Mouse (Mus musculus) cerebellum, postnatal 4 days (tissue): ENCODE results near the gene Grin2a.
A peak's percentile ranks its signal among the peaks of the same experiment; 100 is the strongest.

Experiments used
- DNase-seq, 2 experiments: peaks; one replicate each; pipeline ENCODE4 v3.0.0; 2022; ENCODE audit warnings: low spot score in 2 of 2, mixed read lengths in 1 of 2

Gene Grin2a

DNA sequence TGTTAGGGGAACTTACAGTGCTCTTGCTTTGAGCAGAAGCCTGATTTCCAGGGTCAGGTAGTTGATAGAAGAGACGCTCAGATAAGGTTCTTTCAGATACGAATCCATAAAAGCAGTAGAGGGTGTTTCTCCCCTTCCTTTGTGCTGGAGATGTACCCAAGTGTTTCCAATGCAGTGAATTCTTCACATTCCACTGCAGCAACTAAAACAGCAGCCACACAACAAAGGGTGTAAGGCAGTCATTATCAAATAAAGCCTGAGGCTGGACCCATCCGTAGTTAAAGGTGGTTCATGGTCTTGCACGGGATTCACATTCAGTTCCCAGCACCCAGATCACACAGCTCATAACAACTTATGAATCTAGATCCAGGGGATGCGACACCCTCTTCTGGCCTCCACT, 241.3 kb downstream of the Grin2a start:
- no peak for DNase-seq

DNA sequence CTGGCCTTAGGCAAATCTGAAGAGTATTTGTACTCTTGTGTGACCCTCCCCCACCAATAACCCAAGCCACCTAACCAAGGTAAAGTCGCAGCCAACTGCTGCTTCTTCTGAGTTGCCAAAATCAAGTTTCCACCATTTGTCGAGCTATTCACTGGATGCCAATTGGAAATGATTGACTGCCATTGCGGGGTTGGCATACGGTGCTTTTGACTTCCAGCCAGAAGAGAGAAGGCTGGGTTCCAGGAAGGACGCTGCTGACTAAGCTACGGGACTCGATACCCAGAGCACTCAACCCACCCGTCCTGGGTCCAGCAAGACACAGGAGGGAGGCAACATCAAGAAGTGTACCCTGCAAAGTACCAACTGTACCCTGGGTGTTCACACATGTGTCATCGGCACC, 242.3 kb downstream of the Grin2a start:
- DNase-seq: peak in 1 of 2 experiments; percentile 70

DNA sequence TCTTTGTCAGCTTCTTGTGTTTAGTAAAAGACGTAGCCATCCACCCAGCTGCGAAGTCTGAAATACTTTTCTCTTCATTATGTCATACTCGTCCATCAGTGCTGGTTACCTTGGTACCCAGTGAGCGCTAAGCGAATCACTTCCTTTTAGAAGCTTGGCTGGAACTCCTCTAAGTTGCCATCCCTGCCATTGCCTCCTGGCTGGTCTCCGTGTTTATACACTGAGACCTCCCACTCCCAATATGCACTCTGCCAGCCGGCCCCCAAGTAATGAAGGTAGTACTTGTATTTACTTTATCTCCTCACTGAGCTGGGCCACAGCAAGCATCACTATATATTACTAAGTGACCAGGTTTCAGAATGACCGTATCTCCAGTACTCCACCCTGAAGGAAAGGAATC, 242.8 kb downstream of the Grin2a start:
- DNase-seq: no peak

DNA sequence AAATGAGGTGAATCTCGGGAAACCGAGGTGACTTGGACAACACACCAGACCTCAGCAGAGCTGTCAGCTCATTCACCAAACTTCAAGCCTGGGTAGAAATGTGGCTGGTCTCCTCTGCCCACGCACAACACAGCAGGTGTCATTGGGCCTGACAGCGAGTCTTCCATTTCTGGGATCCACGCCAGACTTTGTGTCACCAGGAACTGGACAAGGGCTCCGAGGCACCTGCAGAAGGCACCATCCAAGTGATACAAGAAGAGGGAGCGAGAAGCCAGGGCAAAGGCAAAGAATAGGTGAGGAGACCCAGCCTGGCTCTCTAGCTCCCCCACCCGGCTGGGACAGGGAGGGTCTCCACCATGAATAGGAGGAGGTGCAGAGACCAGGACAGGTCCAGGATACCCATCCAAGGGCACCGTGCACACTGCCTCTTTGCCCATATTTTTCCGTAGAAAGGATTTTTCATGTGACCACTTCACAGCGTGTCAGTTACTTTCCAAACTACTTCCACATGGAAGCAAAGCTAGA, 244.3 kb downstream of the Grin2a start:
- DNase-seq: peak in 1 of 2 experiments; percentile 39

DNA sequence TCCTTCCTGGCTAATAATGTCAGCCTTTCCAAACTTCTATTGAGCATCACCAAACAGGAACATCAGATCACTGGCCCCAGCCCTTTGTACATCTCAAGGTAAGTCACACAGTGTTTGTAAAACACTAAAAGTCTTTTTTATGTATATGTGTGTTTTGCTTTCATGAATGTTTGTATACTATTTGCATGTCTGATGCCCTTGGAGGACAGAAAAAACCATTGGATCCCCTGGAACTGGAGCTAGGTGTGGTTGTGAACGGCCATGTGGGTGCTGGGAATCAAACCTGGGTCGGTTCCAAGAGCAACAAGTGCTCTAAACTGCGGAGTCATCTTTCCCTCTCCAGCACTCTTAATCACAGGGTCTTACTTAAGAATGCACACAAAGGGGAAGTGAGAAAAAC, 245.7 kb downstream of the Grin2a start:
- no peak for DNase-seq

DNA sequence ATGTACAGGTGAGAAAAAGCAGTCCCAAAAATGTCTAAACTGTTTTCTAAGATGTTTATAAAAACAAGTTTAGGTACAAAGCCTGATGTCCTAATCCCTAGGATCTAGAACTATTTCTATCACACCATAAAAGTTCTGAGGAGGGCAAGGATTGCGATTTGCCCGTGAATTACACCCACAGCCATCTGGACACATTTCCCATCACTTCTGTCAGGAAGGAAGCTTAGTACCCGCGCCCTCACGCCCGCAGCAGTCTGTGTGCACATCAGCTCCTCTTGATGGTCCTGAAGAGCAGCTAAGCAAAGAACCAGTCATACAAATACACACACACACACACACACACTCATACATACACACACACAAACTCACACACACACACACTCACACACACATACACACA, 252.9 kb downstream of the Grin2a start:
- no peak for DNase-seq

DNA sequence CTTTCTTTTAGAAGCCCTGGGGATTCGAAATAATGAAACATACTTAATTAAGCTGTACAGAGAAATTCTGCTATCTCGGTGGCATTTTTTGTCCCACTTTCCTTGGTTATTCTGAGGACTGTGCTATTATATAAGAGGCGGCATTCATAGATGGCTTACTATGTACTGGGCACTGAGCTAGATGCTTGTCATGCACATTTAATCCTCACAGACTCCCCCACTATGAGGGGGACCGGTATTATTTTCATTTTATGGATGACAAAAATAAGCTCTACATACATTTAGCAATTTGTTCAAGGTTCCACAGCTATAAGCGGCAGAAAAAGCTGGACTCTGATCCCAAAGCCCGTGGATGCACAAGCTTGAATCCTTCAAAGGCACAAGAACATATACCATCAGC, 256.7 kb downstream of the Grin2a start:
- no peak for DNase-seq

DNA sequence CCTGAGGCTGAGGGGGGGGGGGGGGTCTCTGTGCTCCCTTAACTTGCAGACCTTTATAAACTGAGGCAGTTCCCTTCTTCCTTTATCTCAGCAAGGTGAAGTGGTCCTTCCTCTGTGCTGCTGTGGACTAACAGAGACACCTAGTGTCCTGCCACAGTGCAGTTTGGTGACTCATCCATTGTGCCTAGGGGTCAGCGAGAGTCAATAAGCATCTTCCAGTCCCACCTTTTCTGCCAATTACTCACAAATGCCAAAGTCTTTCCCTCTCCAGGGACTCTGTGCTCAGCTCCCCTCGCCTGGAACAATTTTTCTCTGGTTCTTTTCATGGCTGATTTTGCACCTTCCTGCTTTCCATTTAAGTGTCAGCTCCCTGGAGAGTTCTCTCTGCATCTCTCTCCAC, 258.2 kb downstream of the Grin2a start:
- no peak for DNase-seq

DNA sequence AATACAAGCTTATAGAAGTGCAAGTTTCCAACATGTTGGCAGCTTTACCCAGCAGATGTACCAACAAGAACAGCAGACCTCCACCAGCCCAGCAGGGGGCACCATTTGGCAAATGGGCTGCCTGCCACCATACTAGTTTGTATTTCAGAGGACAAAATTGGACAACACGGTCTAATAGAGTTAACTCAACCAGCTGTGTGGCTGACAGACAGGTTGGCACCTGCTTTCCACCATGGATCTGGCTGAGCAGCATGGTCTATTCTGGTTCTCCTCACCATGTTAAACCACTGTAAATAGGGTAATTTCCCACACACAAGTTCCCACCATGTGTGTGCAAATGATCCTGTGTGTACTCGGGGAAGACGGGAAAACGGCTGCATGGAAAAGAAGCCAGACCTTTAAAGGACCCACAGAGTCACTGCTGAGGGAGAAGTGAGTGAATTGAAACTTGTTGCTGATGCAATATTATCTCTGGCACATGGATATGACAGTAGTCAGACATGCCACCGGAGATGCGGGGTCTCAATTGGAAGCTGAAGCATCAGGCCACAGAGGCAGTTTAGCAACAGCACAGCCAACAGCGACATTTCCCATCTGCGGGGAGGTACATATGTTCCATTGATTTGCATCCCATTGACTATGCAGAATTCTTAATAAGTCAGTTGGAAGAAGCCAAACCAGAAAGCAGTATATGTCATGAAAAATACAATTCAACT, 259.8 kb downstream of the Grin2a start:
- peak in 1 of 2 experiments; percentile 75 for DNase-seq

DNA sequence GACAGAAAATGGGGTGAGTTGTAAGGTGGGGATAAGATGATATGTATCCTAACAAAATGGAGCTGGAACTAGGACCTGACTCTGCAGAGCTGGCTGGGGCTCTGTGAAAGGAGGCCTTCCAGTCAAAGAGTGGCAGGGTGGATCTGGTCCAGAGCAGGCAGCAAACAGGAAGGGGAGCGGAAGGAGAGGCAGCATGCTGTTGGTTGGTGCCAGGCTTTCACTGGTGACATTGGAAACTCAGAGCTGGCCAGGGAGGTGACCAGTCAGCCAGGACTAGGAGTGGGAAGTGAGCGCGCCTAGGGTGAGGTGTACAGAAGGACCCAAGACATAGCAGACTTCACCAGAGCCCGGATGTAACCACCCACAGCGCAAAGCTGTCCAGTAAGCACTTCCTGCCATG, 267.8 kb downstream of the Grin2a start:
- no peak for DNase-seq

DNA sequence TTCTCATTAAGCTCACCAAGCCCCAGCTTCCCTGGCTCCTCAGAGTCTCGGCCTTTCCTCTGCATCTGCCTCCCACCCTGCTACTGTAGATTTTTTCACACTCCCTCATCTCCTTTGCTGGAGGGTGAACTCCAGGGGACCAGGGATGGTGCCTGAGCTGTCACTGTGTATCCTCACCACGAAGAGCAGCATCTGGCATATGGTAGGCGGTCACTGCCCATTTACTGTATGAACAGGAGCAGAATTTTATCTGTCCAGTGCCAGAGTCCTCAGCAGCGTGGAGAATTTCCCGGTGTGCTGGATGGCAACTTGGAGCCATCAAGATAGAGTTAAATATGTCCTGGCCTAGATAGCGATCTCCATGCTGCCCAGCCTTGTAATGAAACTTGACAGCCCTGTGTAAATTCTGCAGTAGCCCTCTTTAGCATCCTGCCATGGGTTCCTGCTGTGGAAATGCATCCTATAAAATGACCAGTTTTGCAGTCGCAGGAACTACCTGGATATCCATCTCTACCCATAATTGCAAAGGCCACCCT, 269.7 kb downstream of the Grin2a start:
- DNase-seq: peak in 1 of 2 experiments; percentile 7

DNA sequence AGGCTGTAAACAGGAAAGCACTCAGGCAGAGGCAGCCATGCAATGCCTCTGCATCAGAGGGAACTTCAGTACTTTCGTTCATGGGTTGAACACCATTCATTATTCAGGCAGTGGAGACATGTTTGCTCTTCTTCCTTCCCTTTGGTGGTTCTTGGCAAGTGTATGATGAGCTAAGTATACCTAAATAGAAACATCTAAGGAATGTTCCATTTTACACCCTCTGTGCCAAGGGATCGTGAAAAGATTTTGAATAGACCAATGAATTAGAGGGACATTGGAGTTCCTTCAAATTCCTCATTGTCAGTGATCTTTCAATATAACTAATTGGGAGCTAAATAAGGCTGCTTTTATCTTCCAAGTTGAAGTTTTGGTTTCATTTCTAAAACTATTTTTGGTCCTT, 284.0 kb downstream of the Grin2a start:
- DNase-seq: no peak

DNA sequence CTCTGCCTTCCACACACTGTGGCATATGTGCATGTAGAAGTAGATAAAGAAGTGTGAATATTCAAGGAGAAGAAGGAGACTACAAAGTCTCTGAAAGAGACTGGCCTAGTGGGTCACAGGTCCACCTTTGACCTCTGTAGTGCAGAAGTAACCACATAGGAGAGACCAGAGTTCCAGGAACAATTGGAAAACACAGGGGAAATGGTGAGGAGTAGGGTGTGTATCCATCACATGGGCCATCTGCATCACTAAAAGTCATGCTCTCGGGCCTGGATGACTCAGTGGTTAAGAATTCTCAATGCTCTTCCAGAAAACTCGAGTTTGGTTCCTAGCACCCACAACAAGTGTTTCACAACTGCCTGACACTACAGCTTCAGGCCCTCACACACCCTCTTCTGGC, 285.4 kb downstream of the Grin2a start:
- no peak for DNase-seq

DNA sequence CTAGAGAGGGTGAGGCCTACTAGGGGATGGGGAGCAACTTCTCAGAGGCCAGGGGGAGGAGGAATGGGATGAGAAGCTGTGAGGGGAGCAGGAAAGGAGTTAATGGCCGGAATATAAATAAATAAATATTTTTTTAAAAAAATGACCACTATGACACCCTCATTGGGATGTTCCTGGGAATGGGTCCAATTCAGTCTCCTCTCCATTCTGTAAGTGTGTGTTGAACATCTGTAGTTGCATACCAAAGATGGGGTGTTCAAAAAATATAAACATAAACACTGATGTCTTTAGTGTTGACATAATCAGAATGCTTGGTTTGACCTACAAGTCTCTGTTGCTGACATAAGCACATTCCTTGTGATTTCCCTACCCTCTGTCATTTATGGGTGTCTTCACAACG, 298.2 kb downstream of the Grin2a start:
- no peak for DNase-seq

DNA sequence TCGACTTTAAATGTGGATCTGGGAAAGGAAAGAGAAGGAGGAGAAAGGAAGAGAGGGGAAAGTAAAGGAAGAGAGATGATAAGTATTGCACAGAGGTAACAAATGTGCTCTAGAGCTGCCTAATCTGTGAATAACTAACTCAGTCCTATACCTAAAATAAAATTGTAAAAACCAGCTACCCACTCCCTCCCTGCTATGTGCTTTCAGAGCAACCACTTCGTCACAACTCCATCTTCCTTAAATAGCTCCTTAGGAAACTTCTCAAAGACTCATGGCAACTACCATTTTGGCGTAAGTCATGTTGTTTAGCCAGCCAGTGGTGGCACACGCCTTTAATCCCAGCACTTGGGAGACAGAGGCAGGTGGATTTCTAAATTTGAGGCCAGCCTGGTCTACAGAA, 301.3 kb downstream of the Grin2a start:
- DNase-seq: no peak

DNA sequence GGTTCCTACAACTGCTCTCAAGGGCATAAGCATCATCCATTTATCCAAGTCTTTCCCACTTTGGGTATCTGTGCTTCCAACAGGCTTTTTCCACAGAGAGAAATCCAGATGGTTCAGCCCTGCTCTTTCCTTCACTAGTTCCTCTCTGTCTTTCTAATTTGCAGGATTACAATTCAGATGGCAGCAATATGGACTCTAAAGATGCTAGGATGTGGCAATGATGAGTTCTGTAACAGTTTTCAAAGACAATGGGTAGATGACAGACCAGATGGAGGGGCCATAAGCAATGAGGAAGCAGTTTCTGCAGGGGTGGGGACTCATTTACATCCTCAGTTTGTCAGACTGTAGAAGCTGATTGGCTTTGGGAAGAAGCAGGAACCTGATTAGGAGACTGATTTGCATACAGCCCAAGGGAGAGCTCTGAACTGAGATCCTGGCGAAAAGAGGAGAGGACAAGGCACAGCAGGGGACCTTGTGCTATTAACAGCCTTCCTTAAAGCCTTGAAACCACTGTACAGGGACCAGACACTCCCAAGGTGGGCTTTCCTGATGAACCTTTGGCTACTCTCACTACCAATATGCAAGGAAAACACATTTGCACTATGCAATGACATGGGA, 306.7 kb downstream of the Grin2a start:
- DNase-seq: no peak

DNA sequence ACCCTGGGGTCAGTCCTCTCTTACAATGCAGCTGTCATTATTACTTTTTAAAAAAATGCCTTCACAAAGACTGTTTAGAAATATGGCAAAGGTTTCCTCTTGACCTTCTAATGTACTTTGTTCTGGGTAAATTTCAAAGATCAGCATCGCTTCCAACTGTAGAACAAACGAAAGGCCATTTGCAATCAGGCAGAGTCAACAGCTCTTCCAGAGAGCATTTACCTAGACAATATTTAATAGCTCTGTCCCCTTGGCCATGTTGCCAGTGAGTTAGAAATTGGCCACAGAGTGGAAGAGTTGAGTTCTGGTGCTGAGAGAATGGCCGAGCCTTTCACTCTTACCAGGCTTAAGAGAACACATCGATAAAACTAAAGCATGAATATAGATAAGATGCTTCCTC, 314.8 kb downstream of the Grin2a start:
- DNase-seq: no peak

DNA sequence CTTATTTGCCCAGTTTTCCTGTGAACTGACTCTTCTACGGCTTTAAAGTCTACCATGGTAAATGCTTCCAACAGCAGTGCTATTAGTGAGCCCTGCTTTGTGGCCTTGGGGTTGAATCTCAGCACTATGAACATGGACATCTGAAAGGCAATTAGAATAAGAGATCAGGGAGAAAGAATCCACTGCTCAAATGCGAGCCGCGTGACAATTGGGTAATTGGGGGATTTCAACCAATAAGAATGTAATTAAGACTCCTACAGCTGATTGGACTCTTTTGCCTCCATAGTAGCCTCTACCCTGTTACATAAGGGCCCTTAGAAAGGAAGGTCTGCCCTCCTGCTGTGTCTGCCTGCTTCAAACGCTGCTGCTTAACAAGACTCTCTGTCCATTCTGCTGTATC, 315.4 kb downstream of the Grin2a start:
- DNase-seq: no peak

DNA sequence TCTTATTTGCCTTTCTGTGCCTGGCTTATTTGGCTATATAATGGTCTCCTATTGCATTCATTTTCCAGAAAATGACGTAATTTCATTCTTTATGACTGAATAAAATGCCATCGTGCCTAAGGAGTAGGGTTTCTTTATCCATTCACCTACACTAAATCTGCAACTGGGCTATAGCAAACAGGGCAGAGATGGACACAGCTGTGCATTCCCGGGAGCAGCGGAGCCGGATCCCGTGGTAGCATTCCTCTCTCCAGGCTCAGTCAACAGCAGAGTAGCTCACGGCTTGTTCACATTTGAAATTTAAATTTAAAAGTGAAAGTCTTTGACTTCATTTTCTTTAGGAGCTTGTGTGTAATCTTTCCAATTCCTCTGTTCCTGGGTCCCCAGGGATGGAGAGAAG, 316.6 kb downstream of the Grin2a start:
- no peak for DNase-seq

DNA sequence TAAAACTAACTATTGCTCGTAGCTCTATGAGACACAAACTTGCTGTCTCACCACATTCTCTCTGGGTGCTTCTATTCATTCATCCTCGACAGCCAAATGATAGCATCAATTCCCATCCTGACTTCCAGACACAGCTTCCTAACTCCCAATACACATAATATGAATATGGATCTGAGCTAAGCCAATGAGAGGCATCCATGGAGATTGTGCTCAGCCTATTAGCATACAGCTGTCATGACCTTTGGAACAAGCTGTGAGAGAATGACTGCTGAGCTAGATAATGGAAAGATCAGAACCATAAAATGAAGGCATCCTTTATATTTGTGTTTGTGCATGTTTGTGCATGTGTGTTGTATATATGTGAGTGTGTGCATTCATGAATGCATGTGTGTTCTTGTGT, 323.0 kb downstream of the Grin2a start:
- no peak for DNase-seq

DNA sequence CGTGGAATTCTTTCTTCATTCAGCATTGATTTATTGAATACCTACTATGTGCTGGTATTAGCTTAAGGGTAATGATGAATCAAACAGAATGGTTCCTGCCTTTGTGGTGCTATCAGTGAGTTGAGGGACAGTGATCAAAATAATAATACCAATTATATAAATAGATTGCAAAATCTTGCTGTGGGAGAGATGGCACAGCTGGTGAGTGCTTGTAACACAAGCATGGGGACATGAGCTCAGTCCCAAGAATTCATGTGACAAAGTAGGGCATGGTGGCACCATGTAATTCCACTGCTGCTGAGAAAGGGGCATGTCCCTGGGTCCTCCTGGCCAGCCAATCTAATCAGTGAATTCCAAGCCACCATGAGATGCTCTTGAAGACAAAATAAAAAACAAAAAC, 324.1 kb downstream of the Grin2a start:
- no peak for DNase-seq

DNA sequence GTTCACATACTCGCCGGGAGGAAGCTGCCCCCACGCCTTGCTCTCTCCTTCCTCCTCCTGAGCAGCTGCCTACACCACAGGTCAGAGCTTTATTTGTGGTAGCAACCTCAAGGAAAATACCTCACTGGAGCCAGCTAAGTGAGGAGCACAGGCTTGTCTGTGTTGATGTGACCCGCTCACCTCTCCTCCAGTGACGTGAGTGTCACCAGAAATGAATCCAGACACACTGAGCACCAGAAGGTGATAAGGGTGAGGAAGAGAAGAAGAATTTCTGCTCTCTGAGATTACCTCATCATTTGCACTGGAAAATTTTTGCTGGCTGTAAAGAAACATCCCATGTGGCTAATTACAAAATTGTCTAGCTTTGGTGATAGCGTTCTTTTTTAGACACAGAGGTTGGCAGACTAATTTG, 324.6 kb downstream of the Grin2a start:
- DNase-seq: no peak

DNA sequence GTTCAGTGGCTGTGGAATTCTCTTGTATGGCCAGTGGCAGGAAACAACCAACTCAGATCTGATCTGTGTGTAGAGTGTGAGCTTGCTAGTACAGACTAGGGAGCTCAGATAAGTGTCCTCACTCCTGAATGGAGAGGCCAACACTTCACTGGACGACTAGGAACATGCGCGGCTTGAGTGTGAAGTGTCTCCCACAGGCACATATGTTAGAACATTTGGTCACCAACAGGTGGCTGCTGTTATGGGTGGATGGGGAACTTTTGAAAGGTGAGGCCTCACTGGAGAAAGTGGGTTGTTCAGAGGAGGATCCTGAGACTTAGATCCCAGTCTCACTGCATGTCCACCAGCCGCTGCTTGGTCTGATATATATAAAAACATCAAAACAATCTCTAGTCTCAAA, 329.5 kb downstream of the Grin2a start:
- no peak for DNase-seq
